Mouse (Mus musculus) cerebellum, adult 2 months (tissue): ENCODE results near the gene Fam174a. TPM values are rescaled to one million over a fixed set of nuclear protein-coding genes. Genes with fewer than 3 reads are reported as not detected.

Experiments
- DNase-seq, 2 experiments: peaks; one replicate each; pipeline ENCODE4 v3.0.0; 2021
- H3K27ac ChIP-seq: fragments of 200-500 bp; 2 replicates; pipeline ENCODE4 v1.5.1; 2012; ENCODE audit warnings: low read length, control low read depth, inconsistent platforms; ENCODE audit not compliant: insufficient read depth
- H3K27me3 ChIP-seq: fragments of 200-500 bp; 2 replicates; pipeline ENCODE4 v1.6.1; 2012; ENCODE audit warnings: inconsistent platforms, mild to moderate bottlenecking, low read length, moderate library complexity; ENCODE audit not compliant: control insufficient read depth, insufficient read depth
- H3K4me1 ChIP-seq: fragments of 200-500 bp; 2 replicates; pipeline ENCODE4 v1.6.1; 2011; ENCODE audit warnings: low read length; ENCODE audit not compliant: control insufficient read depth, insufficient read depth
- H3K4me3 ChIP-seq: fragments of 200-500 bp; replicated peaks from 2 replicates; pipeline ENCODE3; 2011; ENCODE audit warnings: mild to moderate bottlenecking, low read depth, low read length, control low read depth; ENCODE audit not compliant: insufficient read depth
- CTCF ChIP-seq: fragments of 200-500 bp; IDR thresholded peaks from 2 replicates; pipeline ENCODE4 v1.5.1; 2011; ENCODE audit warnings: low read depth, mild to moderate bottlenecking, control low read depth, low read length, moderate library complexity, borderline replicate concordance; ENCODE audit not compliant: insufficient read depth
- POLR2A ChIP-seq: fragments of 200-500 bp; IDR thresholded peaks from 2 replicates; pipeline ENCODE4 v1.6.1; 2011; ENCODE audit warnings: low read length, control low read depth, borderline replicate concordance; ENCODE audit not compliant: insufficient read depth
- WGBS: fragments of 180-500 bp; shearing (Covaris S2); methylation state at CpG from one replicate; pipeline ENCODE4 v1.1.7; 2018; 5-methylcytosine and 5-hydroxymethylcytosine counted together
- polyA plus RNA-seq: library from polyadenylated mRNA; depleted of rRNA; stranded (reverse); fragments of >200 nt; gene quantifications from 2 replicates; pipeline ENCODE4 v1.2.3, GENCODE M21; 2012; rRNA removed

The Fam174a gene
- 39.2 and 41.5 TPM in 2 replicates for polyA plus RNA-seq

DNA sequence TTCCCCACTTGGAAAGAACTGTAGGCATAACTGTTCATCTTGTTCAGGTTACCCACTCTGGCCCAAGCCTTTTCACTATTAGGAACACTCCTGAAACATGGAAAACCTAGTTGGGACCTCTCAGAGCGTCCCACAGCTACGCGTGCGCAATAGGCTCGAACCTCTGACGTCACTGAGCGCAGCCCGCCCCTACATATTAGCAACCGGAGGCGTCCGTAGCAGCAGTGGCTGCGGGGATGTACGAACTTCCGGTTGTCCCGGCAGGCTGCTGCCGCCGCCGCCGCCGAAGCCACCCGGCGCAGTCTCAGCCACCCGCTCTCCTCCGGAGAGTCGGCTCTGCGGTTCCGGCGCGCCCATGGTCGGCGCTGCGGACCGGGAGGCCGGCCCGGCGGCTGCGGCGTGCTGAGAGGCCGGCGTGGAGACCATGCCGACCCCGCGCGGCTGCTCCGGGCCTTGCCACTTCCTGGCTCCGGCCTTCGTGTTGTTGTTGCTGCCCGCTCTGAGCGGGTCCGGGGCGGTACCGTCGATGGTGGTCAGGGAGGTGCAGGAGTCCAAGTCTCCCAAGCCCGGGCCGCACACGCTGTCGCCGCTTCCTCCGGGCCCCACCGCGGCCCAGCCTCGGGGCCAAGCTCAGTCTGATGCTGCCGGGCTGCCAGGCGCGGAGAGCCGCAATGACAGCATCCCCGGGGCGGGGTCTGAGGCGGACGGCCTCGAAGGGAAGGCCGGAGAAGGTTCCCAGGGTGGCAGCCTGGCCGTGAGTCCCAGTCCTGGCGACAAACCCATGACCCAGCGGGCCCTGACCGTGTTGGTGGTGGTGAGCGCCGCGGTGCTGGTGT, at the start of gene Fam174a:
Fam174a (plus strand) TSS at position 231 of the 836 bp plus-strand sequence.
- no peak for TF ChIP-seq CTCF
- TF ChIP-seq POLR2A, result peak; percentile 43; the same call in 1 of the 2 replicates
- Histone ChIP-seq H3K4me3 (peak within 1 kb of the TSS; percentile 70), H3K4me1 (peaks cover 2% of the 10 kb centered on the region; the same call in 1 of the 2 replicates), H3K27me3 (no peaks in the 10 kb centered on the region), H3K27ac (peak within 1 kb of the TSS; percentile 76)
- under 1% methylated on average over 79 of the region's 79 CpGs for WGBS
- DNase-seq, result peak; percentile 93 to 94

GRCm38 (mm10) chr1:95263843-95264242, 49.6 kb upstream of the Fam174a start:
- Histone ChIP-seq H3K4me3 (no peak overlapping the region), H3K27me3 (no peaks in the 10 kb centered on the region), H3K4me1 (no peaks in the 10 kb centered on the region), H3K27ac (no peak overlapping the region)
- TF ChIP-seq CTCF, result no peak
- no peak for TF ChIP-seq POLR2A
- no peak for DNase-seq
- 22% methylated on average over 2 of the region's 2 CpGs for WGBS

DNA sequence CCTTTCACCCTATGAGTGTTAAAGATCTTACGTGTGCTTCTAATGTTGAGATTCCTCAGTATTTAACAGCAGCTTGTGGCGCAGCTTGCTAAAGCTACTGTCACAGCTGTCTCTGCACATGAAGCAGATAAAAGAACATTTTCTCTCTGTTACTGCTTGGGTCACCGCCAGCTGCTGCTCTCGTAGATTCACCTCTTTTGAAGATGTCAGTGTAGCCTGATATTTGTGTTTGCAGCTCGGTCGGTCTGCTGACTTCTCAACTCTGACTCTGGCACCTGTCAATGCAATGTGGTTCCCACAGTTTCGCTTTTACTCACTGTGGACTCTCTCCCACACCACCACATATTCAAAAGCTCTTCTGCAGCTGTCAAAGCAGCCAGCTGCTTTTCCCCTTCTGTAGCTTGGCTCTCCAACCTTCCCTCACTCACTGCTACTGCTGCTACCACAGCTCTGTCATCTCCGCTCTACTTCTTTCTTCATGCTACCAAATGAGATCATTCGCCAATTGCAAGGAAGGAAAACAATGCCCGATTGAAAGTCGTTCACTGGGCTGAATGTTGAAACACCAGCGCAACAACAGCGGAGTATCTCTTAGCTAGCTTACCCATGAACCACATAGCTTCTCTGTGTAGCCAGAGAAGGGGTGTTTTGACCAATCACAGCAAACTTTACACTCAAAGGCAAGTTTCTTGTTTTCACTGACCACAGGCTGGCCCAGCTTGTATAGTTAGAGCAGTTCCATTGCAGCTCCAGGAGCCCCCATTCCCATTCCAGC, 45.3 kb upstream of the Fam174a start:
- 49% methylated on average over 13 of the region's 13 CpGs for WGBS
- no peak overlapping the region for H3K27ac ChIP-seq
- no peak overlapping the region for H3K4me3 ChIP-seq

GRCm38 (mm10) chr1:95273321-95273720, 40.1 kb upstream of the Fam174a start:
- TF ChIP-seq POLR2A (no peak), CTCF (no peak)
- Histone ChIP-seq H3K4me1 (no peaks in the 10 kb centered on the region), H3K27ac (no peak overlapping the region), H3K27me3 (no peaks in the 10 kb centered on the region), H3K4me3 (no peak overlapping the region)
- 42% methylated on average over 1 of the region's 1 CpGs for WGBS
- DNase-seq, result no peak

More for the DNA sequence above, 45.3 kb upstream of the Fam174a start:
- no peaks in the 10 kb centered on the region for H3K27me3 ChIP-seq
- DNase-seq, result no peak
- no peaks in the 10 kb centered on the region for H3K4me1 ChIP-seq
- TF ChIP-seq CTCF (no peak), POLR2A (no peak)

DNA sequence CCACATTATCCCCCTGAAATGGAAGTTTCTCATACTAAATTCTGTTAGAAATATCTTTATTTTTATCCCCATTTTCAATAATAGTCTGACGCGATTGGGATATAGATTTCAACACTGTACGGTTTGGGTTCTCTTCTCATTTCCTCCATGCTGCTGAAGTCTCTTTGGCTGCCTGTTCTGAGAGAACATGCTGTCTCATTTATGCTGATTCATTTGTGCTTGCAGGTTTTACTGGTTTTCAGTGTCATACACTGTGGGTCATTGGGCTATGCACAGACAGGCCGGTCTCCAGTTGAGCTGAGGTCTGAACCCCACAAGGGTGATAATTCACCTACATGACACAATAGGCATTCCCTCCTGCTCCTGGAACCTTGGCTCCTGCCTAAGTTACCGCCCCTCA, 5.1 kb upstream of the Fam174a start:
- 87% methylated on average over 5 of the region's 5 CpGs for WGBS
- no peaks in the 10 kb centered on the region for H3K4me1 ChIP-seq
- no peak overlapping the region for H3K27ac ChIP-seq
- no peak overlapping the region for H3K4me3 ChIP-seq
- no peak for TF ChIP-seq CTCF
- no peak for TF ChIP-seq POLR2A
- no peaks in the 10 kb centered on the region for H3K27me3 ChIP-seq
- no peak for DNase-seq

- WGBS, result under 1% methylated on average over 6 of the region's 6 CpGs
- no peak for DNase-seq
Observed at GRCm38 (mm10) chr1:95314229-95314555, 769 bp downstream of the Fam174a start.

DNA sequence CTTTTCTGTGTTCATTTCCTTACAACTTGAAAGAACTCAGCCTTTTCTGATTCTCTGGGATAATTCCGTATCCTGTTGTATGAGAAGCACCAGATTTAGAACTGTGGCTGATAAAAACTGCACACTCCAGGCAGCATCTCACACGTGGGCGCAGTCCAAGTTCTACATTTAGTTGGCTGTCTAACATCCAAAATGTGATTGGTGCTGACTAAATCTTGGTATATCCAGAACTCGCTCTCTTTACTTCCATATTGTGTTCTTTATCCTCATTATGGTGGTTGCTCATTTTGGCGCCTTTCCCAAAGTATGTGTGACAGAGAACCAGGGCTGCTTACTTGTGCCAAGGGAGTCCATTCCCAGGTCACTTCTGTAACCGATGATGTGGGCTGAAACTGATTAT, 2.6 kb downstream of the Fam174a start:
- peak overlapping the region; percentile 19 for H3K4me3 ChIP-seq
- H3K27me3 ChIP-seq, result no peaks in the 10 kb centered on the region
- 24% methylated on average over 6 of the region's 6 CpGs for WGBS
- peaks cover 2% of the 10 kb centered on the region; the same call in 1 of the 2 replicates for H3K4me1 ChIP-seq
- no peak overlapping the region for H3K27ac ChIP-seq
- DNase-seq, result peak; percentile 16 to 53
- no peak for TF ChIP-seq CTCF
- TF ChIP-seq POLR2A, result no peak

More at GRCm38 (mm10) chr1:95314229-95314555, 769 bp downstream of the Fam174a start:
- peaks cover 2% of the 10 kb centered on the region; the same call in 1 of the 2 replicates for H3K4me1 ChIP-seq
- peak overlapping the region; percentile 76 for H3K27ac ChIP-seq
- TF ChIP-seq POLR2A (no peak), CTCF (no peak)
- peak overlapping the region; percentile 70 for H3K4me3 ChIP-seq
- H3K27me3 ChIP-seq, result no peaks in the 10 kb centered on the region
